Mouse (Mus musculus) embryonic fibroblast, embryonic 13.5 days (primary cell): ENCODE results near the gene Stk26.

ENCODE experiments used
- CTCF ChIP-seq: IDR thresholded peaks from 2 replicates; pipeline ENCODE4 v1.5.1; 2011; ENCODE audit warnings: mild to moderate bottlenecking, control low read depth, low read length, moderate library complexity, borderline replicate concordance; ENCODE audit not compliant: insufficient read depth
- POLR2A ChIP-seq: IDR thresholded peaks from 2 replicates; pipeline ENCODE4 v1.6.1; 2011; ENCODE audit warnings: low read depth, mild to moderate bottlenecking, control low read depth, low read length, moderate library complexity

- TF ChIP-seq CTCF (no peak), POLR2A (no peak)
Measured at GRCm38 (mm10) chrX:50903497-50903896, 62.6 kb downstream of the Stk26 start.
